Mouse (Mus musculus) heart, embryonic 13.5 days (tissue): ENCODE measurements around the gene Bahd1. TPM values are rescaled to one million over a fixed set of nuclear protein-coding genes. Genes with fewer than 3 reads are reported as not detected.
A peak's percentile ranks its signal among the peaks of the same experiment; 100 is the strongest.

Experiments
- ATAC-seq: fragments of 200-750 bp; cut with Nextera tagmentation; 2 replicates; pipeline ENCODE4 v1.8.0; 2017; ENCODE audit warnings: moderate TSS enrichment; ENCODE audit not compliant: insufficient number of reproducible peaks, low FRiP score, low TSS enrichment; ENCODE audit errors: extremely low read depth
- H3K27ac ChIP-seq: fragments of 300-500 bp; sonication (generic); replicated peaks from 2 replicates; pipeline ENCODE4 v1.5.1; 2015; ENCODE audit warnings: moderate library complexity, mild to moderate bottlenecking, inconsistent platforms
- H3K27me3 ChIP-seq: fragments of 300-500 bp; sonication (generic); replicated peaks from 2 replicates; pipeline ENCODE4 v1.6.1; 2015; ENCODE audit warnings: mild to moderate bottlenecking, inconsistent platforms
- H3K36me3 ChIP-seq: fragments of 300-500 bp; sonication (generic); 2 replicates; pipeline ENCODE4 v1.6.1; 2015; ENCODE audit warnings: mild to moderate bottlenecking, inconsistent platforms
- H3K4me1 ChIP-seq: fragments of 300-500 bp; sonication (generic); 2 replicates; pipeline ENCODE4 v1.6.1; 2015; ENCODE audit warnings: inconsistent platforms
- H3K4me2 ChIP-seq: fragments of 300-500 bp; sonication (generic); 2 replicates; pipeline ENCODE4 v1.6.1; 2015; ENCODE audit warnings: inconsistent platforms, mild to moderate bottlenecking, moderate library complexity
- H3K4me3 ChIP-seq: fragments of 300-500 bp; sonication (generic); 2 replicates; pipeline ENCODE4 v1.5.1; 2015; ENCODE audit warnings: moderate library complexity, mild to moderate bottlenecking, inconsistent platforms
- H3K9ac ChIP-seq: fragments of 300-500 bp; sonication (generic); 2 replicates; pipeline ENCODE4 v1.6.1; 2015; ENCODE audit warnings: inconsistent platforms, mild to moderate bottlenecking, moderate library complexity
- H3K9me3 ChIP-seq: fragments of 300-500 bp; sonication (generic); 2 replicates; pipeline ENCODE4 v1.6.1; 2016; ENCODE audit warnings: inconsistent platforms
- WGBS: fragments of 180-500 bp; shearing (Covaris S2); methylation state at CpG from one replicate; pipeline ENCODE4 v1.1.7; 2015; ENCODE audit warnings: mixed read lengths; 5-methylcytosine and 5-hydroxymethylcytosine counted together
- polyA plus RNA-seq: library from polyadenylated mRNA; unstranded; fragments of >200 nt; fragmentation: Nextera tagmentation; extraction: Ambion mirVana; gene quantifications from 2 replicates; pipeline ENCODE4 v1.2.1, GENCODE M21; 2015

The Bahd1 gene
- polyA plus RNA-seq, 1 experiment from 2014 or later = 2.3 TPM

DNA sequence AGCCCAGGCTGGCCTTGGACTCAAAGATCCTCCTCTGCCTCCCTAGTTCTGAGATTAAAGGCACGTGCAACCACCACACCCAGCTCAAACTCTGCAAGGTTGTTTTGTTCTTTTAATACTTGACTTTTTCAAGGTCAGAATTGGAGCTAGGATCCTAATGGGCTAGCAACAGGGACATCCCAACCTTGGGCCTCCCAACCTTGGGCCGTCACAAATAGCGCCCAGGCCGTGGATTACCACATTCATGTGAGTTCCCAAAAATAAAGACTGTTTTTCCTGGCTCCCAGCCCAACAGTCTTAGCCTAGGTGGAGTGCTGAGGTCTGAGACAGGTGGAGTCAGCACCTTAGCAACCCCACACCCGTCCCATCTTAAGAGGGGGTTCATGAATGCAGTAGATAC, 18.2 kb upstream of the Bahd1 start:
- H3K4me3 ChIP-seq = no peak overlapping the region
- H3K9me3 ChIP-seq = no peaks in the 10 kb centered on the region
- peaks cover 28% of the 10 kb centered on the region for H3K36me3 ChIP-seq
- H3K4me1 ChIP-seq = peaks cover 22% of the 10 kb centered on the region
- no peak for ATAC-seq
- WGBS = 64% methylated on average over 5 of the region's 5 CpGs
- peaks cover 33% of the 10 kb centered on the region for H3K27me3 ChIP-seq
- no peak overlapping the region for H3K27ac ChIP-seq
- H3K4me2 ChIP-seq = no peak overlapping the region
- no peak overlapping the region for H3K9ac ChIP-seq

DNA sequence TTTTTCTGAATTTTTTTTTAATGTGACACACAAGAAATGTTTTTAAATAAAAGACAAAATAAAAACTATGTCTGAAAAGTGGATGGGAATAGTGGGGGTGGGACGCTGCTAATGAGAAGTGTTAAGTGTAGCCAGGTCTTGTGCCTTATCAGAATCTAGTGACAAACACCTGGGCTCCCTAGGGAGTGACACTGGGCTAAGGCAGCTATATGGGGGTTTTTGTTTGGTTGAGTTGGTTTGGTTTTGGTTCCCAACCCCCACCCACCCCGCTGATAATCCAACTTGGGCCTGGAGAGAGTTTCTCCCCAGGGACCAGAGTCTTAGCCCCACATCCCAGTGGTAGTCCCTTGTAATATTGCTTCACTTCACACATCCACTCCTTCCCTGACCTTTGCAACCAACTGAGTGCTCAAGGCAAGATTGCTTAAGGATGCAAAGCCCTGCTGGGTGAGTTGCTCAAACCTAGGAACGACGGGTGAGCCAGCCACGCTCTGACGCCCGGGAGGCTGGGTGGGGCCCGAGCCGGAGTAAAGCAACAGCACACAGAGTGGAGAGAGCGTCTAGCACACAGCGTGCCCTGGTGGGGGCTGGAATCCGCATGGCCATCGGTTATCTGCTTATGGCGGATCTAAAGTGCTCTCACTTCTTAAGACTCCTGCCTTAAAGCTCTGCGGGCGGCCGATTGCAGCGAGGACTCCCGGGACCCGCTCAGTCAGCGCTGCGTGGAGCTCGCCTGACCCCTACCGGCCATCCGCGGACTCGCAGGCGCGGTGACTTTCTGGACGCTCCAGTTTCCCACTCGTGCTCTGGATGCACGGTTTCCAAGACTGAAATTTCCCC, 17.1 kb upstream of the Bahd1 start:
- ATAC-seq = peak; percentile 64
- WGBS = 3% methylated on average over 32 of the region's 32 CpGs
- H3K27me3 ChIP-seq = peaks cover 40% of the 10 kb centered on the region
- peak overlapping the region; percentile 47 for H3K4me3 ChIP-seq
- no peak overlapping the region for H3K27ac ChIP-seq
- H3K9me3 ChIP-seq = no peaks in the 10 kb centered on the region
- peaks cover 18% of the 10 kb centered on the region for H3K36me3 ChIP-seq
- H3K4me1 ChIP-seq = peaks cover 32% of the 10 kb centered on the region
- peak overlapping the region; percentile 73 for H3K4me2 ChIP-seq
- H3K9ac ChIP-seq = peak overlapping the region; percentile 76

DNA sequence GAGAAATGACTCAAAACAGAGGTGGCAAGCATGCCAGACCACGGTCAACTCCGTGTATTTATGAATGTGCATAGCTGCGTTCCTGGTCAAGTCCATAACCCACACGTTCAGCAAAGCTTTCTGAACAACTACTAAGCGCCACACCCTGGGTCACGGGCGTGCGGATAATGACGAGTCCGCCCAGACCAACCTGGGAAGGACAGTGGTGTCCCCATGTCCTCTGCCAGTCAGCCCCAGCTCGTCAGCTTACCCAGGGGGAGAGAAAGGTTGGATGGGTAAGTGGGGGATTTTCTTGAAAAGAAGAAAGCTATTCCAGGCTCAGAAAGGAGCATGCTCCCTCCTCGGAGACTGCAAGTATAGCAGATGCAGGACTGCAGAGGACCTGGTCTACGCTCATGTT, 12.7 kb upstream of the Bahd1 start:
- Histone ChIP-seq H3K9me3 (no peaks in the 10 kb centered on the region), H3K4me3 (peak overlapping the region; percentile 21), H3K27me3 (peaks cover 73% of the 10 kb centered on the region), H3K4me2 (peak overlapping the region; percentile 60), H3K36me3 (no peaks in the 10 kb centered on the region), H3K4me1 (peaks cover 24% of the 10 kb centered on the region), H3K9ac (peak overlapping the region; percentile 57), H3K27ac (peak overlapping the region; percentile 26)
- ATAC-seq = peak; percentile 40; the same call in 1 of the 2 replicates
- 53% methylated on average over 13 of the region's 13 CpGs for WGBS

GRCm38 (mm10) chr2:118887845-118888548, 12.2 kb upstream of the Bahd1 start:
- Histone ChIP-seq H3K9ac (peak overlapping the region; percentile 57), H3K4me1 (peaks cover 18% of the 10 kb centered on the region), H3K4me3 (peak overlapping the region; percentile 21), H3K36me3 (no peaks in the 10 kb centered on the region), H3K4me2 (peak overlapping the region; percentile 60), H3K9me3 (no peaks in the 10 kb centered on the region), H3K27me3 (peaks cover 78% of the 10 kb centered on the region), H3K27ac (peak overlapping the region; percentile 26)
- 13% methylated on average over 14 of the region's 14 CpGs for WGBS
- ATAC-seq = peak; percentile 80

- ATAC-seq = no peak
- H3K36me3 ChIP-seq = no peaks in the 10 kb centered on the region
- no peaks in the 10 kb centered on the region for H3K9me3 ChIP-seq
- 85% methylated on average over 4 of the region's 4 CpGs for WGBS
- peaks cover 85% of the 10 kb centered on the region for H3K27me3 ChIP-seq
- H3K27ac ChIP-seq = no peak overlapping the region
- no peak overlapping the region for H3K4me2 ChIP-seq
- H3K4me1 ChIP-seq = peaks cover 20% of the 10 kb centered on the region
- H3K4me3 ChIP-seq = no peak overlapping the region
- H3K9ac ChIP-seq = no peak overlapping the region
Observed at GRCm38 (mm10) chr2:118891173-118891572, 9.0 kb upstream of the Bahd1 start.

GRCm38 (mm10) chr2:118895990-118896913, 3.9 kb upstream of the Bahd1 start:
- peak overlapping the region; percentile 87 for H3K4me2 ChIP-seq
- H3K36me3 ChIP-seq = no peaks in the 10 kb centered on the region
- peaks cover 96% of the 10 kb centered on the region for H3K27me3 ChIP-seq
- no peaks in the 10 kb centered on the region for H3K9me3 ChIP-seq
- H3K27ac ChIP-seq = no peak overlapping the region
- H3K4me1 ChIP-seq = peaks cover 37% of the 10 kb centered on the region
- peak overlapping the region; percentile 57 for H3K4me3 ChIP-seq
- WGBS = under 1% methylated on average over 38 of the region's 38 CpGs
- no peak for ATAC-seq
- peak overlapping the region; percentile 72 for H3K9ac ChIP-seq

DNA sequence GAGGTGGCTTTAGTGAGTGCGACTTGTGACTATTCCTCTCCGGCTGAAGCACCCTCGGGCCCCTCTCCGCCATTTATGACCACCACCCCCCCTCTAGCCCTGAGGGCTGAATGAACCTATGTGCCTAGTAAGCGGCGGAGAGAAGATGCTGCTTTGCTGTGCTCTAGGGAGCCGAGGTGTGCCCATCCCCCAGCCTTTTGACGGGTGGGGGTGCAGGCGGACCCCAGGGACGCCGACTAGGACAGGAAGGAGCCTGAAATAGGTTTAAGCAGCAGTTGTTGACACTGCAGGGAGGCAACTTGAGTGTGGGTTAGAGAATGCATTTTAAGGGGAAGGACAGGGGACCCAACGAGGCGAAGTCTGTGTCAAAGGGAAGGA, 3.3 kb upstream of the Bahd1 start:
- peak overlapping the region; percentile 72 for H3K9ac ChIP-seq
- H3K4me1 ChIP-seq = peaks cover 37% of the 10 kb centered on the region
- no peak overlapping the region for H3K27ac ChIP-seq
- 2% methylated on average over 13 of the region's 13 CpGs for WGBS
- H3K27me3 ChIP-seq = peaks cover 90% of the 10 kb centered on the region
- no peak for ATAC-seq
- H3K4me3 ChIP-seq = peak overlapping the region; percentile 57
- H3K4me2 ChIP-seq = peak overlapping the region; percentile 87
- no peaks in the 10 kb centered on the region for H3K9me3 ChIP-seq
- H3K36me3 ChIP-seq = no peaks in the 10 kb centered on the region

DNA sequence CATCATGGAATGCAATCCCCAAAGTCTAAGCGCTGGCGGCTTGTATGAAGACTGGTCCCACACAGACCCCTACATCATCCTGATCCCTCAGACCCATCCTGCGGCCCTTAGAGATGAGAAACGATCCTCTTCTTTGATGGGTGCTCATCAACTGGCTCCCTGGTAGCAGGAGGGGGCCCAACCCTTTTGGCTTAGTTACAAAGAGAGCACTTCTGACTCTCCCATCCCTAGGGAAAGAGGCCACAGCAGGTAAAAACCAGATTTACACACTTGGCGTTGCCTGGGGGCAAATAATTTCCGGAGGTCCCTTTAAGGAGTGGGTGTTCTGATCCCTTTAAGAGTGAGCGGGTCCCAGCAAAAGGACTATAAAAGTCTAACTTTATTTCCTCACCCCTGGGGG, 2.8 kb upstream of the Bahd1 start:
- H3K9ac ChIP-seq = peak overlapping the region; percentile 72; the same call in 1 of the 2 replicates
- no peak for ATAC-seq
- 3% methylated on average over 7 of the region's 7 CpGs for WGBS

DNA sequence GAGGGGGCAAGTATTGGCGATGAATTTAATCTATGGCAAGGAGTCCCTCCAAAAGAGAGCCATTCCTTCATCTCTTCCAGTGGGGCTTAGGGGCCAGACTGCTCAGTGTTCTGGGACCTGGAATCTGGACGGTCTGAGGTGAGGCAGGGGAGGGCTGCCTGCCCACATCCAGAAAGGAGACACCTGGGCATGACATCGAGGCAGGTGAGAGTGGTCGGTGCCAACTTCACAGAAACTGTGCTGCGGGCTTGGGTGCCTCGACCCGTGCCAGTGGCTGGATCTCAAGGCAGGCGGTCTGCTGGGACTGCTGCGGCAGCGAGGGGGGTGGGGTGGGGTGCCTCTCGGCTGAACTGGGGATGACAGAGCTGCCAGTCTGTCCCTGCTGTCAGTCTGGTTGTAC, 2.4 kb upstream of the Bahd1 start:
- WGBS = 3% methylated on average over 11 of the region's 11 CpGs
- Histone ChIP-seq H3K4me3 (0 out of 2 replicates have a peak overlapping the region, but pooled peaks have one; percentile 57), H3K4me2 (peak overlapping the region; percentile 87; the same call in 1 of the 2 replicates)

More for the DNA sequence above, 2.8 kb upstream of the Bahd1 start:
- Histone ChIP-seq H3K27ac (no peak overlapping the region), H3K4me2 (peak overlapping the region; percentile 87), H3K9me3 (no peaks in the 10 kb centered on the region), H3K4me1 (peaks cover 37% of the 10 kb centered on the region), H3K4me3 (peak overlapping the region; percentile 57), H3K36me3 (no peaks in the 10 kb centered on the region), H3K27me3 (peaks cover 85% of the 10 kb centered on the region)

GRCm38 (mm10) chr2:118898771-118899170, 1.4 kb upstream of the Bahd1 start:
- ATAC-seq = no peak
- peaks cover 49% of the 10 kb centered on the region for H3K4me1 ChIP-seq
- H3K4me3 ChIP-seq = no peak overlapping the region
- no peak overlapping the region for H3K27ac ChIP-seq
- WGBS = 6% methylated on average over 4 of the region's 4 CpGs
- H3K9me3 ChIP-seq = no peaks in the 10 kb centered on the region
- no peak overlapping the region for H3K9ac ChIP-seq
- H3K36me3 ChIP-seq = no peaks in the 10 kb centered on the region
- no peak overlapping the region for H3K4me2 ChIP-seq
- H3K27me3 ChIP-seq = peaks cover 72% of the 10 kb centered on the region

More for the DNA sequence above, 2.4 kb upstream of the Bahd1 start:
- Histone ChIP-seq H3K27me3 (peaks cover 81% of the 10 kb centered on the region), H3K27ac (no peak overlapping the region), H3K36me3 (no peaks in the 10 kb centered on the region), H3K9ac (0 out of 2 replicates have a peak overlapping the region, but pooled peaks have one; percentile 44), H3K4me1 (peaks cover 39% of the 10 kb centered on the region), H3K9me3 (no peaks in the 10 kb centered on the region)
- ATAC-seq = no peak

GRCm38 (mm10) chr2:118899306-118899705, 871 bp upstream of the Bahd1 start:
- Histone ChIP-seq H3K4me3 (no peak overlapping the region), H3K4me2 (no peak overlapping the region), H3K27me3 (peaks cover 72% of the 10 kb centered on the region), H3K9me3 (no peaks in the 10 kb centered on the region), H3K27ac (no peak overlapping the region), H3K4me1 (peaks cover 54% of the 10 kb centered on the region), H3K9ac (no peak overlapping the region), H3K36me3 (no peaks in the 10 kb centered on the region)
- WGBS = 15% methylated on average over 7 of the region's 7 CpGs
- no peak for ATAC-seq
